Mouse (Mus musculus) MEL (cell line): ENCODE measurements around the gene D6Ertd527e.

Source experiments
- CTCF ChIP-seq, 3 experiments: IDR thresholded peaks in 2 of 3; conservative IDR thresholded peaks in 1 of 3; 2 replicates each; pipeline ENCODE4 v1.5.1; 2011 to 2012; ENCODE audit warnings: low read length in 3 of 3, low read depth in 2 of 3, mild to moderate bottlenecking in 2 of 3, improper control_type of control experiment in 1 of 3, inconsistent platforms in 1 of 3, mixed read lengths in 1 of 3, moderate library complexity in 1 of 3; ENCODE audit not compliant: control insufficient read depth in 1 of 3, insufficient read depth in 1 of 3, poor library complexity in 1 of 3, severe bottlenecking in 1 of 3
- MXI1 ChIP-seq: IDR thresholded peaks from 2 replicates; pipeline ENCODE4 v1.6.1; 2011; ENCODE audit warnings: mild to moderate bottlenecking, low read depth, low read length, improper control_type of control experiment

DNA sequence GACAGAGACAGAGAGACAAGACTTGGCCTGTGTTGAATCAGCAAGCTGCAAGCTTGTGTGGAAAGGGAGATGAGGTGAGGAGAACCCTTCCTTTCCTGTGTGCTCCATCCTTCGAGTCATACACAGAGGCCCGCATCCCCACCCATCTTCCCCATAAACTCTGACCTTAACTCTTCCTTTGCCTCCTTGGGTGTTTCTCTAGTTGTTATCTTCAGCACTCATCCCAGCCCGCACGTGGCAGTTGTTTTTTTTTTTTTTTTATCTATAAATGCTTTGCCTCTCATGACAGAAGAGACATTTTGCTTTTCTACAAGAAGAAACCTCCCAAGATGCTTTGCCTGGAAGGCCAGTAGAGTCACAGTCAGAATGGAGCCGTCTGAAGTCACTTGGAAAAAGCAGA is 33.9 kb downstream of the D6Ertd527e start:
- peak; percentile 57; the same call in 1 of the 2 replicates for TF ChIP-seq MXI1
- no peak for TF ChIP-seq CTCF (IDR thresholded peaks at IDR 0.05 in 2 of 3, conservative IDR thresholded peaks at IDR 0.05 in 1 of 3; ENCODE audit: control insufficient read depth in 1 of 3, insufficient read depth in 1 of 3, low read depth in 2 of 3, low read length in 3 of 3, poor library complexity in 1 of 3, severe bottlenecking in 1 of 3)
